Mouse (Mus musculus): Measurements from ENCODE around the gene 5530400C23Rik.
"Not testable (repeated sequence)": the region's sequence is repeated elsewhere in the genome, so short reads cannot be mapped to it uniquely, and the experiment has no call there.

DNA sequence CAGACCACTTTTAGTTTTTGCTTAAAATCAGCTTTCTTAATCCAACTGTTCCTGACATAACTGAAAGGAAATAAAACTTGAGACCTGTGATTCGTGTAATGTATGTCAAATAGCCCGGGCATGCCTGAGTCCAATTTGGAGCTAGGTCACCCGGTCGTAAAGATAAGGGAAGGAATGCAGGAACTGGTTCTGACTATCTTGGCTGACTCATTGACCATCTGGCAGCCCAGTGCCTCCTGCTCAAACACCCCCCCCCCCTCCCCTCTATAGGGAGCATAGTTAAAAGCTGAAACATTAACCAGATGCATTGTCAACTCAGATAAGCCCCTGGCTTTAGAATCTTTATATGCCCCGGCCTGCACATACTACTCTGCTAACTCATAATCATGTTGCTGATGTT lies 49.7 kb downstream of the 5530400C23Rik start:
- not testable (repeated sequence) for TF ChIP-seq CTCF (IDR thresholded peaks at IDR 0.05; ENCODE audit: low read depth, low read length); POLR2A (IDR thresholded peaks at IDR 0.05; ENCODE audit: extremely low read depth, insufficient read depth, low read length)

All from liver, adult 2 months (tissue).